Mouse (Mus musculus): ENCODE results near the gene Ube2e1.

- TF ChIP-seq CTCF (IDR thresholded peaks at IDR 0.05; ENCODE audit: low read depth, low read length), result no peak
- TF ChIP-seq TAL1 (conservative IDR thresholded peaks at IDR 0.05; ENCODE audit: low read depth, low read length), result no peak
Measured at GRCm38 (mm10) chr14:18330789-18331692, 618 bp downstream of the Ube2e1 start.

Data from G1E (cell line).